Mouse (Mus musculus): ENCODE measurements at regions not wholly inside any gene's neighbourhood (a gene's known extent, or its start where the extent isn't known, plus 50 kb on each side); places are given as distances from the start of the nearest gene placed in this dataset.
A peak's percentile ranks its signal among the peaks of the same experiment; 100 is the strongest.

- Histone ChIP-seq H3K27me3 (ENCODE audit: control insufficient read depth, insufficient read depth, insufficient read length) (no peaks in the 10 kb centered on the region), H3K79me2 (ENCODE audit: control insufficient read depth, insufficient read depth) (no peaks in the 10 kb centered on the region), H3ac (ENCODE audit: control insufficient read depth, insufficient read length) (no peak overlapping the region), H3K36me3 (ENCODE audit: control insufficient read depth, insufficient read depth) (no peaks in the 10 kb centered on the region), H3K4me3 (no peak overlapping the region), H3K4me2 (ENCODE audit: low read depth) (no peak overlapping the region)
- TF ChIP-seq CEBPB (IDR thresholded peaks at IDR 0.05; ENCODE audit: insufficient read depth, poor library complexity, severe bottlenecking) (no peak), TCF3 (IDR thresholded peaks at IDR 0.05; ENCODE audit: insufficient read length, low read depth) (no peak), MAX (IDR thresholded peaks at IDR 0.05; ENCODE audit: low read depth) (no peak), SRF (IDR thresholded peaks at IDR 0.05; ENCODE audit: control insufficient read depth, insufficient read length, low read depth) (no peak), E2F4 (IDR thresholded peaks at IDR 0.05; ENCODE audit: insufficient read depth) (no peak), POLR2A (IDR thresholded peaks at IDR 0.05; ENCODE audit: insufficient read length, low read depth) (no peak), TCF12 (IDR thresholded peaks at IDR 0.05; ENCODE audit: insufficient read depth, poor library complexity, severe bottlenecking) (no peak), MYOD1 (IDR thresholded peaks at IDR 0.05; ENCODE audit: control insufficient read depth in 1 of 3, insufficient read length in 2 of 3, low read depth in 2 of 3) (no peak), POLR2AphosphoS2 (IDR thresholded peaks at IDR 0.05; ENCODE audit: insufficient read length, low read depth) (no peak), REST (IDR thresholded peaks at IDR 0.05; ENCODE audit: insufficient read depth, insufficient read length) (no peak), USF1 (IDR thresholded peaks at IDR 0.05; ENCODE audit: low read depth) (no peak), MYOG (IDR thresholded peaks at IDR 0.05; ENCODE audit: control insufficient read depth in 1 of 3, insufficient read depth in 1 of 3, insufficient read length in 2 of 3, low read depth in 2 of 3) (no peak)
Measured at GRCm38 (mm10) chr14:78428233-78429019, 108.2 kb downstream of the Akap11 start.

DNA sequence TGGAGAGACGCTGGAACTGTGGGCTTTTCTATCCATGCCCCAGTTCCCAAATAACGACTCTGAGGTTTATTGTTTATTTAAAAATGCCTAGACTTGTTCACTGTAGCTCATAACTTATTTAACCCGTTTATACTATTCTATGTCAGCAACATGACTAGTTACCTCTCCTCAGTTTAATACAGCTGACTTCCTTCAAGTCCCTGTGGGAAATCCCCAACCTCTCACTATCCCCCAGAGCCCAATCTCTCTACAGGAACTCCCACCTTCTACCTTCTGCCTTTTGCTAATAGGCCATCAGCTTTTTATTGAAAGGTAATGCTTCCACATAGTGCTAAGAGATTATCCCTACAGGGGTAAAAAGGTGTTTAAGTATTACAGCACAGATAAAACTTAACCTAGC, 109.5 kb downstream of the Akap11 start:
- H3ac ChIP-seq (ENCODE audit: control insufficient read depth, insufficient read length) = no peak overlapping the region
- H3K27me3 ChIP-seq (ENCODE audit: control insufficient read depth, insufficient read depth, insufficient read length) = no peaks in the 10 kb centered on the region
- H3K4me2 ChIP-seq (ENCODE audit: low read depth) = no peak overlapping the region
- no peak for TF ChIP-seq POLR2A (IDR thresholded peaks at IDR 0.05; ENCODE audit: insufficient read length, low read depth)
- no peak for TF ChIP-seq E2F4 (IDR thresholded peaks at IDR 0.05; ENCODE audit: insufficient read depth)
- TF ChIP-seq CEBPB (IDR thresholded peaks at IDR 0.05; ENCODE audit: insufficient read depth, poor library complexity, severe bottlenecking) = no peak
- TF ChIP-seq TCF12 (IDR thresholded peaks at IDR 0.05; ENCODE audit: insufficient read depth, poor library complexity, severe bottlenecking) = no peak
- TF ChIP-seq MAX (IDR thresholded peaks at IDR 0.05; ENCODE audit: low read depth) = no peak
- TF ChIP-seq MYOD1 (IDR thresholded peaks at IDR 0.05; ENCODE audit: control insufficient read depth in 1 of 3, insufficient read length in 2 of 3, low read depth in 2 of 3) = no peak
- TF ChIP-seq USF1 (IDR thresholded peaks at IDR 0.05; ENCODE audit: low read depth) = no peak
- no peak for TF ChIP-seq MYOG (IDR thresholded peaks at IDR 0.05; ENCODE audit: control insufficient read depth in 1 of 3, insufficient read depth in 1 of 3, insufficient read length in 2 of 3, low read depth in 2 of 3)
- no peak for TF ChIP-seq POLR2AphosphoS2 (IDR thresholded peaks at IDR 0.05; ENCODE audit: insufficient read length, low read depth)
- TF ChIP-seq SRF (IDR thresholded peaks at IDR 0.05; ENCODE audit: control insufficient read depth, insufficient read length, low read depth) = no peak
- TF ChIP-seq REST (IDR thresholded peaks at IDR 0.05; ENCODE audit: insufficient read depth, insufficient read length) = no peak
- TF ChIP-seq TCF3 (IDR thresholded peaks at IDR 0.05; ENCODE audit: insufficient read length, low read depth) = no peak
- H3K79me2 ChIP-seq (ENCODE audit: control insufficient read depth, insufficient read depth) = no peaks in the 10 kb centered on the region
- H3K4me3 ChIP-seq = no peak overlapping the region
- no peaks in the 10 kb centered on the region for H3K36me3 ChIP-seq (ENCODE audit: control insufficient read depth, insufficient read depth)

GRCm38 (mm10) chr14:78422601-78423000, 114.0 kb downstream of the Akap11 start:
- H3K79me2 ChIP-seq (ENCODE audit: control insufficient read depth, insufficient read depth) = no peaks in the 10 kb centered on the region
- H3K4me3 ChIP-seq = no peak overlapping the region
- H3ac ChIP-seq (ENCODE audit: control insufficient read depth, insufficient read length) = no peak overlapping the region
- no peak for TF ChIP-seq REST (IDR thresholded peaks at IDR 0.05; ENCODE audit: insufficient read depth, insufficient read length)
- no peak for TF ChIP-seq POLR2A (IDR thresholded peaks at IDR 0.05; ENCODE audit: insufficient read length, low read depth)
- TF ChIP-seq POLR2AphosphoS2 (IDR thresholded peaks at IDR 0.05; ENCODE audit: insufficient read length, low read depth) = no peak
- no peak for TF ChIP-seq MAX (IDR thresholded peaks at IDR 0.05; ENCODE audit: low read depth)
- no peak for TF ChIP-seq USF1 (IDR thresholded peaks at IDR 0.05; ENCODE audit: low read depth)
- no peak for TF ChIP-seq E2F4 (IDR thresholded peaks at IDR 0.05; ENCODE audit: insufficient read depth)
- TF ChIP-seq SRF (IDR thresholded peaks at IDR 0.05; ENCODE audit: control insufficient read depth, insufficient read length, low read depth) = no peak
- no peak for TF ChIP-seq MYOD1 (IDR thresholded peaks at IDR 0.05; ENCODE audit: control insufficient read depth in 1 of 3, insufficient read length in 2 of 3, low read depth in 2 of 3)
- no peak for TF ChIP-seq TCF12 (IDR thresholded peaks at IDR 0.05; ENCODE audit: insufficient read depth, poor library complexity, severe bottlenecking)
- no peaks in the 10 kb centered on the region for H3K27me3 ChIP-seq (ENCODE audit: control insufficient read depth, insufficient read depth, insufficient read length)
- no peaks in the 10 kb centered on the region for H3K36me3 ChIP-seq (ENCODE audit: control insufficient read depth, insufficient read depth)
- no peak overlapping the region for H3K4me2 ChIP-seq (ENCODE audit: low read depth)

DNA sequence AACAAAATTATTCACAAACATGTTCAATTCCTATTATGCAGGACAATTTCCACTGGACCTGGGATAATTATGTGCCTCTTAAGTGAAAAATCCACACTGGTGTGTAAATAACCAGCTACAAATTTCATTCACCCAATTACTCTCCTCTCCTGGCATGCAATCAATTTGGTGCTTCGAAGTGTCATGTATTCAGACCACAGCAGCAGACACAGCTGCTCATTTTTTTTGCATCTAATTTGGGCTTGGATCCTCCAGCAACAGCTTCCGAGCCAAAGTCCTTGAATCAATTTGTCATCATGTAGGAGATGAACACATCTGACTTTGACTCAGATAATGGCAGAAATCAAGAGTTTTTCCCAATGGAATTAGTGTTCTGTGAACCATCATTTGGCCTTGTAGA, 113.1 kb upstream of the Tnfsf11 start:
- Histone ChIP-seq H3K79me2 (ENCODE audit: control insufficient read depth, insufficient read depth) (no peaks in the 10 kb centered on the region), H3ac (ENCODE audit: control insufficient read depth, insufficient read length) (no peak overlapping the region), H3K36me3 (ENCODE audit: control insufficient read depth, insufficient read depth) (no peaks in the 10 kb centered on the region), H3K4me2 (ENCODE audit: low read depth) (peak overlapping the region; percentile 31), H3K4me3 (no peak overlapping the region), H3K27me3 (ENCODE audit: control insufficient read depth, insufficient read depth, insufficient read length) (no peaks in the 10 kb centered on the region)
- TF ChIP-seq E2F4 (IDR thresholded peaks at IDR 0.05; ENCODE audit: insufficient read depth) (no peak), MYOG (IDR thresholded peaks at IDR 0.05; ENCODE audit: control insufficient read depth in 1 of 3, insufficient read depth in 1 of 3, insufficient read length in 2 of 3, low read depth in 2 of 3) (peak in 1 of 3 experiments; percentile 44), SRF (IDR thresholded peaks at IDR 0.05; ENCODE audit: control insufficient read depth, insufficient read length, low read depth) (no peak), POLR2AphosphoS2 (IDR thresholded peaks at IDR 0.05; ENCODE audit: insufficient read length, low read depth) (no peak), TCF12 (IDR thresholded peaks at IDR 0.05; ENCODE audit: insufficient read depth, poor library complexity, severe bottlenecking) (peak; percentile 28), MYOD1 (IDR thresholded peaks at IDR 0.05; ENCODE audit: control insufficient read depth in 1 of 3, insufficient read length in 2 of 3, low read depth in 2 of 3) (peak in 1 of 3 experiments; percentile 59), POLR2A (IDR thresholded peaks at IDR 0.05; ENCODE audit: insufficient read length, low read depth) (no peak), TCF3 (IDR thresholded peaks at IDR 0.05; ENCODE audit: insufficient read length, low read depth) (no peak), USF1 (IDR thresholded peaks at IDR 0.05; ENCODE audit: low read depth) (no peak), CEBPB (IDR thresholded peaks at IDR 0.05; ENCODE audit: insufficient read depth, poor library complexity, severe bottlenecking) (no peak), REST (IDR thresholded peaks at IDR 0.05; ENCODE audit: insufficient read depth, insufficient read length) (no peak)

Data from myocyte (in vitro differentiated cells).